13 mouse cellular contexts compared by ENCODE assay signal in genomic region chr9:102216746-102217566, GRCm38 (mm10).
DNase-seq lines count a peak whose midpoint lies in the region; ATAC-seq and TF ChIP-seq lines count a peak whose summit lies in the region.
"Had no signal": no experiment of that assay in that cellular context is flagged by ENCODE, and none has a peak within 500 bp of the region (broad histone marks: within the 10 kb centered on the region; RNA-seq: fewer than 3 reads in every experiment).

No protein-coding gene starts in this region.

- 46% methylated on average over 7 of the region's 7 CpGs for WGBS in embryonic facial prominence, embryonic 14.5 days
- WGBS in embryonic facial prominence, embryonic 10.5 days: 53% methylated on average over 7 of the region's 7 CpGs
- WGBS in lung, adult 2 months: 52% methylated on average over 7 of the region's 7 CpGs

- no peaks in the 10 kb centered on the region for H3K36me3 ChIP-seq in embryonic facial prominence, embryonic 14.5 days (ENCODE audit: control insufficient read depth, insufficient read depth, low read length)
- H3K36me3 ChIP-seq in embryonic facial prominence, embryonic 10.5 days (replicated peaks): no peaks in the 10 kb centered on the region
- H3K36me3 ChIP-seq: liver, embryonic 13.5 days; neural tube, embryonic 15.5 days; stomach, embryonic 15.5 days had no signal

- intact Hi-C loops in left cerebral cortex, postnatal 25 days (cut with DNase I): no loop called here

- H3K4me3 ChIP-seq in embryonic facial prominence, embryonic 14.5 days (ENCODE audit: low read depth, low read length): no peak overlapping the region
- no peak overlapping the region for H3K4me3 ChIP-seq in embryonic facial prominence, embryonic 10.5 days
- H3K4me3 ChIP-seq in lung, adult 2 months (replicated peaks; ENCODE audit: extremely low read depth, low read depth, low read length): no peak overlapping the region
- H3K4me3 ChIP-seq: erythroblast, embryonic 14.5 days; liver, embryonic 13.5 days; neural tube, embryonic 15.5 days; stomach, embryonic 15.5 days had no signal

- H3K4me2 ChIP-seq in embryonic facial prominence, embryonic 14.5 days (ENCODE audit: low read depth, low read length): no peak overlapping the region
- H3K4me2 ChIP-seq: liver, embryonic 13.5 days; neural tube, embryonic 15.5 days; stomach, embryonic 15.5 days had no signal

- TF ChIP-seq CTCF in lung, adult 2 months (IDR thresholded peaks at IDR 0.05; ENCODE audit: insufficient read depth, low read length): no peak

- DNase-seq in embryonic facial prominence, embryonic 14.5 days (ENCODE audit: low spot score): peak; percentile 24
- no peak for DNase-seq in embryonic facial prominence, embryonic 10.5 days (ENCODE audit: low spot score)
- peak; percentile 36 for DNase-seq in retina, postnatal 1 day
- no peak for DNase-seq in retina, embryonic 14.5 days (ENCODE audit: low spot score)
- peak; percentile 25 for DNase-seq in lung, adult 2 months
- DNase-seq in gastrocnemius, postnatal 25 days: no peak
- DNase-seq in urinary bladder, adult 2 months (ENCODE audit: low spot score): no peak
- DNase-seq in left cerebral cortex, postnatal 25 days (ENCODE audit: low spot score in 2 of 2): no peak
- DNase-seq: liver, embryonic 13.5 days; right cerebral cortex, postnatal 4 days had no signal

- no peaks in the 10 kb centered on the region for H3K27me3 ChIP-seq in embryonic facial prominence, embryonic 14.5 days (replicated peaks; ENCODE audit: control insufficient read depth, insufficient read depth, low read length)
- peaks cover 4% of the 10 kb centered on the region; the same call in 1 of the 2 replicates for H3K27me3 ChIP-seq in embryonic facial prominence, embryonic 10.5 days (replicated peaks; ENCODE audit: low read depth, poor library complexity, severe bottlenecking)
- H3K27me3 ChIP-seq: liver, embryonic 13.5 days; stomach, embryonic 15.5 days had no signal

- peak; percentile 53 for ATAC-seq in embryonic facial prominence, embryonic 14.5 days (ENCODE audit: low read depth)

- H3K9ac ChIP-seq in embryonic facial prominence, embryonic 14.5 days (ENCODE audit: low read depth, low read length): no peak overlapping the region
- H3K9ac ChIP-seq: liver, embryonic 13.5 days; neural tube, embryonic 15.5 days; stomach, embryonic 15.5 days had no signal

- H3K27ac ChIP-seq in embryonic facial prominence, embryonic 14.5 days (replicated peaks; ENCODE audit: low read depth, low read length): no peak overlapping the region
- no peak overlapping the region; the same call in 1 of the 2 replicates for H3K27ac ChIP-seq in embryonic facial prominence, embryonic 10.5 days (replicated peaks)
- H3K27ac ChIP-seq: liver, embryonic 13.5 days; neural tube, embryonic 15.5 days; stomach, embryonic 15.5 days had no signal

- peaks cover under 1% of the 10 kb centered on the region; the same call in 1 of the 2 replicates for H3K4me1 ChIP-seq in embryonic facial prominence, embryonic 14.5 days (ENCODE audit: control insufficient read depth, insufficient read depth, low read length)
- H3K4me1 ChIP-seq in embryonic facial prominence, embryonic 10.5 days: peaks cover 36% of the 10 kb centered on the region
- H3K4me1 ChIP-seq in lung, adult 2 months (ENCODE audit: control insufficient read depth, insufficient read depth, low read length): peaks cover 3% of the 10 kb centered on the region; the same call in 1 of the 2 replicates
- H3K4me1 ChIP-seq: liver, embryonic 13.5 days had no signal

- no peaks in the 10 kb centered on the region for H3K9me3 ChIP-seq in embryonic facial prominence, embryonic 14.5 days (ENCODE audit: control insufficient read depth, low read length)
- no peaks in the 10 kb centered on the region for H3K9me3 ChIP-seq in embryonic facial prominence, embryonic 10.5 days
- H3K9me3 ChIP-seq: liver, embryonic 13.5 days; neural tube, embryonic 15.5 days; stomach, embryonic 15.5 days had no signal

- no peak for TF ChIP-seq POLR2A in lung, adult 2 months (IDR thresholded peaks at IDR 0.05; ENCODE audit: borderline replicate concordance, extremely low read depth, low read depth, low read length)

Comparison
In these comparisons a context has a peak if more than half of its experiments do, and no peak if none do; other contexts are left out.
1. DNase-seq: peak in embryonic facial prominence, embryonic 14.5 days (single experiment), retina, postnatal 1 day (single experiment) and lung, adult 2 months (single experiment); none in embryonic facial prominence, embryonic 10.5 days (single experiment), retina, embryonic 14.5 days (single experiment), gastrocnemius, postnatal 25 days (single experiment), urinary bladder, adult 2 months (single experiment) and left cerebral cortex, postnatal 25 days (0 of 2).